In genomic region chr4:107453141-107453984, GRCm38 (mm10) we compare ENCODE assay signal across 8 mouse cellular contexts. TPM values are rescaled to one million over a fixed set of nuclear protein-coding genes. Genes with fewer than 3 reads are reported as not detected.
DNase-seq lines count a peak whose midpoint lies in the region; ATAC-seq and TF ChIP-seq lines count a peak whose summit lies in the region.

No protein-coding gene starts in this region.

- DNase-seq in B cell, adult 2 months, result peak; percentile 84 to 86
- peak; percentile 74 for DNase-seq in brain, adult 2 months (ENCODE audit: low read depth, low spot score)
- DNase-seq in fibroblast of lung, adult 2 months (ENCODE audit: low read depth), result peak; percentile 73
- peak; percentile 78 for DNase-seq in heart, postnatal 0 days (ENCODE audit: low spot score)
- peak; percentile 90 to 96 for DNase-seq in kidney, postnatal 36 days
- peak; percentile 59 to 69 (median 69) for DNase-seq in liver, embryonic 14.5 days (ENCODE audit: low read depth in 3 of 3, low spot score in 3 of 3)
- DNase-seq in telencephalon, adult 2 months (ENCODE audit: low read depth, low spot score), result peak; percentile 31

- no peaks in the 10 kb centered on the region for H3K36me3 ChIP-seq in heart, postnatal 0 days (replicated peaks; ENCODE audit: control insufficient read depth, insufficient read depth, low read length)
- no peaks in the 10 kb centered on the region for H3K36me3 ChIP-seq in liver, embryonic 14.5 days (replicated peaks; ENCODE audit: control insufficient read depth, insufficient read depth, low read depth)
- no peaks in the 10 kb centered on the region for H3K36me3 ChIP-seq in neural tube, embryonic 13.5 days

- WGBS in heart, postnatal 0 days, result 59% methylated on average over 16 of the region's 16 CpGs
- 52% methylated on average over 16 of the region's 16 CpGs for WGBS in liver, embryonic 14.5 days (ENCODE audit: insufficient replicate concordance)
- WGBS in neural tube, embryonic 13.5 days, result 63% methylated on average over 16 of the region's 16 CpGs

- H3K4me1 ChIP-seq in heart, postnatal 0 days (ENCODE audit: control insufficient read depth, insufficient read depth), result no peaks in the 10 kb centered on the region
- H3K4me1 ChIP-seq in liver, embryonic 14.5 days (replicated peaks; ENCODE audit: control insufficient read depth in 2 of 2, insufficient read depth in 2 of 2, low read length in 1 of 2), result peaks cover 13 to 14% of the 10 kb centered on the region in 2 experiments
- 0 out of 2 replicates have a peak, but pooled peaks cover 7% of the 10 kb centered on the region for H3K4me1 ChIP-seq in neural tube, embryonic 13.5 days (replicated peaks)

- no peak overlapping the region for H3K4me3 ChIP-seq in heart, postnatal 0 days (ENCODE audit: low read depth, low read length)
- no peak overlapping the region for H3K4me3 ChIP-seq in liver, embryonic 14.5 days (ENCODE audit: insufficient read depth in 1 of 2, low read depth in 2 of 2, low read length in 2 of 2)
- no peak overlapping the region for H3K4me3 ChIP-seq in neural tube, embryonic 13.5 days

- no peaks in the 10 kb centered on the region for H3K27me3 ChIP-seq in heart, postnatal 0 days (ENCODE audit: control insufficient read depth, insufficient read depth, low read length)
- no peaks in the 10 kb centered on the region for H3K27me3 ChIP-seq in liver, embryonic 14.5 days (ENCODE audit: control insufficient read depth, insufficient read depth, low read length)
- H3K27me3 ChIP-seq in neural tube, embryonic 13.5 days, result no peaks in the 10 kb centered on the region

- TF ChIP-seq EP300 in heart, postnatal 0 days (IDR thresholded peaks at IDR 0.05; ENCODE audit: low read depth), result no peak
- TF ChIP-seq EP300 in liver, embryonic 14.5 days (IDR thresholded peaks at IDR 0.05; ENCODE audit: low read depth), result no peak

- H3K9me3 ChIP-seq in heart, postnatal 0 days (replicated peaks; ENCODE audit: control insufficient read depth, low read length), result no peaks in the 10 kb centered on the region
- no peaks in the 10 kb centered on the region for H3K9me3 ChIP-seq in liver, embryonic 14.5 days (ENCODE audit: control insufficient read depth, low read length)
- no peaks in the 10 kb centered on the region for H3K9me3 ChIP-seq in neural tube, embryonic 13.5 days

- H3K27ac ChIP-seq in heart, postnatal 0 days (ENCODE audit: low read depth), result no peak overlapping the region
- H3K27ac ChIP-seq in liver, embryonic 14.5 days, result no peak overlapping the region
- H3K27ac ChIP-seq in neural tube, embryonic 13.5 days (replicated peaks), result no peak overlapping the region; the same call in 1 of the 2 replicates

- no peak overlapping the region for H3K9ac ChIP-seq in heart, postnatal 0 days (replicated peaks; ENCODE audit: low read depth, low read length)
- no peak overlapping the region for H3K9ac ChIP-seq in liver, embryonic 14.5 days (replicated peaks)
- H3K9ac ChIP-seq in neural tube, embryonic 13.5 days, result no peak overlapping the region

- peak; percentile 65 for ATAC-seq in heart, postnatal 0 days (ENCODE audit: insufficient read depth, low read depth)
- peak; percentile 36; the same call in 1 of the 2 replicates for ATAC-seq in liver, embryonic 14.5 days (ENCODE audit: insufficient read depth)
- peak; percentile 78 for ATAC-seq in neural tube, embryonic 13.5 days (ENCODE audit: low read depth)

- peak; percentile 84 for TF ChIP-seq CTCF in heart, postnatal 0 days (IDR thresholded peaks at IDR 0.05; ENCODE audit: low read depth)
- TF ChIP-seq CTCF in liver, embryonic 14.5 days (IDR thresholded peaks at IDR 0.05; ENCODE audit: low read depth), result peak; percentile 96

- H3K4me2 ChIP-seq in heart, postnatal 0 days (ENCODE audit: low read depth, low read length), result no peak overlapping the region
- no peak overlapping the region for H3K4me2 ChIP-seq in liver, embryonic 14.5 days (ENCODE audit: low read depth)
- H3K4me2 ChIP-seq in neural tube, embryonic 13.5 days, result no peak overlapping the region

RNA-seq across cellular contexts. Expression of gene Glis1, which starts 19.0 kb away (rescaled TPM):
- not detected in 2 replicates for total RNA-seq in heart, postnatal 0 days (2014; rRNA removed; ENCODE audit: low replicate concordance)
- 0.11 TPM in 1 of 2 replicates, not detected in the other for polyA plus RNA-seq in heart, postnatal 0 days (2015; fragmentation: Nextera tagmentation; extraction: Ambion mirVana)
- 0.17 and 0.35 TPM in 2 replicates for polyA plus RNA-seq in liver, embryonic 14.5 days (2012; rRNA removed)
- 0.10 and 0.40 TPM in 2 replicates for polyA plus RNA-seq in liver, embryonic 14.5 days (2014; fragmentation: Nextera tagmentation; extraction: Ambion mirVana)
- polyA plus RNA-seq in neural tube, embryonic 13.5 days (2015; fragmentation: Nextera tagmentation; extraction: Ambion mirVana), result 2.7 and 3.7 TPM in 2 replicates

Comparison
In these comparisons a context has a peak if more than half of its experiments do, and no peak if none do; other contexts are left out.
1. DNase-seq: peak in every context shown above with its lines; median percentile 93 in kidney, postnatal 36 days; 85 in B cell, adult 2 months; 78 in heart, postnatal 0 days; 74 in brain, adult 2 months; 73 in fibroblast of lung, adult 2 months; 69 in liver, embryonic 14.5 days; 31 in telencephalon, adult 2 months.